Mouse (Mus musculus) embryonic fibroblast, embryonic 13.5 days (primary cell): Measurements from ENCODE around the gene Adamts12.

Source experiments
- CTCF ChIP-seq: IDR thresholded peaks from 2 replicates; pipeline ENCODE4 v1.5.1; 2011; ENCODE audit warnings: mild to moderate bottlenecking, control low read depth, low read length, moderate library complexity, borderline replicate concordance; ENCODE audit not compliant: insufficient read depth
- POLR2A ChIP-seq: IDR thresholded peaks from 2 replicates; pipeline ENCODE4 v1.6.1; 2011; ENCODE audit warnings: low read depth, mild to moderate bottlenecking, control low read depth, low read length, moderate library complexity

DNA sequence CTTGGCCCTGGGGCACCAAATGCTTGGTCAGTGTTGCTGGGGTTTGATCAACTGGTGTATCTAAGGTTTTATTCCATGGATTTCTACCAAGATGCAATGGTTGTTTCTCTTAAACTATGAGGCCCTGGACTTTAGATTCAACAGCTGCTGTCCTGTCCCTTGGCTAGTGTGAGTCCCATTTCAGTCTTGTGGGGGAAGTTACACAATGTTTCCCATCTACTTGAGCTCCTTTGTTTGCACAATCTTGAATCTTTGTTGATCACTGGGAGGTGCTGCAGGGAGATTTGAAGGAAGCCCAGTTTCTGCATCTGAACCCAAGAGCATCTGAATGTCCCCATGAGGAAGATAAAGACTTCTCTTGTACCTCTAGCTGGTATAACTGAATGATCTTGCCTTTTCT lies 60.8 kb downstream of the Adamts12 start:
- TF ChIP-seq CTCF (no peak), POLR2A (no peak)
